Mouse (Mus musculus) MN1 (cell line): ENCODE results near the gene Mrpl22.
"Not testable (repeated sequence)": the region's sequence is repeated elsewhere in the genome, so short reads cannot be mapped to it uniquely, and the experiment has no call there.

Experiments used
- DNase-seq: peaks from one replicate; pipeline ENCODE4 v3.0.0-alpha.2; 2016; ENCODE audit warnings: low spot score

Gene Mrpl22

DNA sequence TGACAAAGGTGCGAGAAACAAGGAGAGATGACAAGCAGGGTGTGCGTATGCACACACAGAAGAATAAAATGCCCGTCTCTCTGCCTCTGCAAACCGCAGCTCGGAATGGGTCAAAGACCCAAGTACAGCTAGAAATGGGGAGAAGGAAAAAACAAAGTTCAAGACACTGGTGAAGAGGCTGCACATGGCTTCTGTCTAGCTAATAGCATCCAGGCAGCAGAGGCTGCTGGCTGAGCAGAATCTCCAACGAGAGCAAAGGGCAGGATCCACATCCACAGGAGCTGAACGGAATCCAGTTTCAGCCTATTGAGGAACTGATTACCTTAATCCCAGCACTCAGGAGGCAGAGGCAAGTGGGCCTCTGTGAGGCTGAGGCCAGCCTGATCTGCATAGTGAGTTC lies 9.3 kb downstream of the Mrpl22 start:
- DNase-seq, result no peak

DNA sequence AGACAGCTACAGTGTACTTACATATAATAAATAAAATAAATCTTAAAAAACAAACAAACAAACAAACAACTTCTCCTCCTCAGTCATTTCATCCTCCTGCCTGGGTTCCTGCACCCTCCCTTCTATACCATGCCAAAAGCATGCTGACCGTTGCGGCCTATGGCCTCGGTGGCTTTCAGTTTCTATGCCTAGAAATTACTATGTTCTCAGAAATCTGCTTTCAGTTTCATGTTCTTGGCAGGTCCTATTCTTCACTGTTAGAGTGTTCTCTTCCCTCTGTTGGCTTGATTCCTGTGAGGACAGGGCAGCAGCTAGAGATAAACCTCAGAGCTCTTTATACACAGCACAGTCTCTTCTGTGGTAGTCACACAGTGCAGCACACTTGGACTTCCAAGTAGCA lies 12.1 kb downstream of the Mrpl22 start:
- DNase-seq, result no peak

DNA sequence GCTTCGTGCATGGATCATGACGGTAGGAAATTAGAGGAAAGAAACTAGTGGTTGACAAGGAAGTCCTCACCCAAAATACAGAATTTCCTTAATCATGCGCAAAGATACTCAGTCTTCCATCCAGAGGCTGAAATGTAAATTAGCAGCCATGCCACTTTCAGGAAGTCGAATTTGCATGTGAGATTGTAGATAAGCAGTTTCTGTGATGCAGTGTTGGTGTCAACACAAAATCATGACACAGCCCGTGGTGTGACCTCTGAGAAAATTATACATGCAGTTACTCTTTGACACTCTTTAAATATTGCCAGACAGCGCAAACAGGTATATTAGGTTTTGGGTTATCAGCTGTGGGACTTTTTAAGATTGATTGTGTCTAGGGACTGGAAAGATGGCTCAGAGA lies 18.2 kb downstream of the Mrpl22 start:
- no peak for DNase-seq

- DNase-seq, result no peak
Observed at GRCm38 (mm10) chr11:58193326-58193725, 21.9 kb downstream of the Mrpl22 start.

DNA sequence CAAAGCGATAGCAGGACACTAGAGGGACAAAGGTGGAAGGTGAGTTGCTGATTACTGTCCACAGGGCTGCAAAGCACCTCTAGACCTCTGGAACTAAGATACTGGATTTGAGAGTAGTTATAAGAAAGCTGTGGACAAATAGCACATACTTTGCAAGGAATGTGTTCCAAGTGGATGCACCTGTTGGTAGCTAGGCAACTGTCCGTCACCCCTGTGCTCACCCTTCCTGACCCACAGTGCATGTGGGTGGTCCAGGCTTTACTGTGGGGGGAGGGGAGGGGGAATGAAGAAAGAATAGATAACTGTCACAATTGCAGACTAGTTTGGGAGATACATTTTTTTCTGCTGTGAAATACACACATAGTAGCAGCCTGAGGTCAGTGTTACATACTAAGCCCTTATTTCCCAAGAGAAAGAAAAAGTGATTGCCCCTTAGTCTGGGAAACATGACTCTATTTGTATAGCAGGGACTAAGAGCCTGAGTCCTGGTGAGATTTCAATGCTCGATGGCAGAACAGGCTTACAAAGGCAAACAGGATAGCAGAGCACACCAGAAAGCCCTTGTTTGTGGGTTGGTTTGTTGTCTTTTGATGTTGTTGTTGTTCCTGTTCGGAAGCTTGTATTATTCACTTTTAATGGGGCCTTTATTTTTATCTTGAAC lies 22.5 kb downstream of the Mrpl22 start:
- DNase-seq, result no peak

- DNase-seq, result no peak
Observed at GRCm38 (mm10) chr11:58198663-58199062, 27.2 kb downstream of the Mrpl22 start.

DNA sequence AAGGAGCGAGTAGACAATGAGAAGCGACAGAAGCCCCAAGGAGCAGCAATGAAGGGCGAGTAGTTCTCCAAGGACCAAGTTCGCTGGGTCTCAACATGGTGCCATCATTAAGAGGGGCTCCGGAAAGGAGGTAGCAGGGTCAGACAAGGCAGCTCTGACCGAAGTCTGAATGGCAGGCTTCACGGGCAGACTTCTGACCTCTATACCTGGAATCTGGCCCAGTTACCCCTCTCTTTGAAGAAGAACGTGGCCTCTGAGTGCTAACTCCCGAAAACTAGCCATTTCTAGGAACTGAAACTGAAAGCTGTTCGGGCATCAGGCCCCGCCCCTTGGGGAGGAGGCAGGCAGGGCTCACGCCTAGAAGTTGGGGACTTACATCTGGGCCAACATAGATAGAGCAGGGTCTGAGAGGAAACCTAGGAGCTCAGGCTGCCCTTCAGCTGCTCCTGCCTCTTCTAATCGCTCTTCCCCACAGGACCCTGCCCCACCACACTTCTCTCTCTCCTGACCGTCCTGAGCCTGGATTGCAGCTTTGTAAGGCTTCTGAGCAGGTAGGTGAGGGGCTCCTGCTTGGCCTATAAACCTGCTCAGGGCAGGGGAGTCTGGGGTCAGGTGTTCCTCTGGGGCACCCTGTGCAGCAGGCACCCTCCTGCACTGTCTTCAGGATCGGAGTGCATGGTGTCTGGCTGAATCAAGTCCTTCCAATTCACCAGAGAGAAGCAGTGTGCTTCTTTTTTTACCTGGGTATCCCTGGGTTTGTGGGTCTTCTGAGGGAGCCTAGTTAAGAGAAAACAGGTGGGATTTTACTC lies 28.0 kb downstream of the Mrpl22 start, which contains the start of the genes Igtp and Irgm2:
Gene Igtp, plus strand, starts transcription at position 328 of the 809 bp plus-strand sequence.
Gene Irgm2, plus strand, starts transcription at position 390 of the 809 bp plus-strand sequence.
- peak; percentile 59 for DNase-seq

DNA sequence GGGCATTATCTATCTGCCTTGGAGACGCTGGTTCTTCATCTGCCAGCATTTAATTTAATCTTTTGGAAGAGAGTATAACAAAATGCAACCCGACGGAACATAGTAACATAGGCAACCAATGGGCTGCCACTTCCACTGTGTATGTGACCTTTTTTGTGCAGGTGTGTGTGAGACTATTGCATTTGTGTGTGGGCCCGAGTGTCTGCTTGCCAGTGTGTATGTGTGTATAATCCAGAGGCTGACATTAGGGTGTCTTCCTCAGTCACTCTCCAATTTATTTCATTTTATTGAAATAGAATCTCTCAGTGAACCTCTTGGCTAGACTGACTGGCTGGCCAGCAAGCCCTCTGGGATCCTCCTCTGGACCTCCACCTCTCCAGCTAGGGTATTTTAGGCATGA lies 28.8 kb downstream of the Mrpl22 start:
- no peak for DNase-seq

- DNase-seq, result no peak
Observed at GRCm38 (mm10) chr11:58201052-58201451, 29.6 kb downstream of the Mrpl22 start.

DNA sequence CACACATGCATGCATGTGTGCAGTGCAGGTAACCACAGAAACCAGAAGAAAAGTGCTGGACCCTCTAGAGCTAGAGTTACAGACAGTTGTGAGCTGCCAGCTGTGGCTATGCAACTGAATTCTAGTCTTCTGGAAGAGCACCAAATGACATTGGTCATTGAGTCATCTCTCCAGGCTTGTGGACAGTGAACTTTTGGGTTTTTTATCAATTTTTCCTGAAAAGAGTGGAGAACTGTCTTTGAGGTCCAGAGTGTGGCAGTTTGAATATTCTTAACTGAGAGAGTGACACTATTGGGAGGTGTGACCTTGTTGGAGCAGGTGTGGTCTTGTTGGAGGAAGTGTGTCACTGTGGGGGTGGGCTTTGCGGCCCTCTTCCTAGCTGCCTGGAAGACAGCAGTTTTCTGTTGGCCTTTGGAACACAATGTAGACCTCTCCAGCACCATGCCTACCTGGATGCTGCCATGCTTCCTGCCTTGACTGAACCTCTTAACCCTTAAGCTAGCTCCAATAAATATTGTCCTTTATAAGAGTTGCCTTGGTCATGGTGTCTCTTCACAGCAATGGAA lies 38.9 kb downstream of the Mrpl22 start:
- no peak for DNase-seq

- DNase-seq, result no peak
Observed at GRCm38 (mm10) chr11:58211062-58211681, 39.7 kb downstream of the Mrpl22 start.

DNA sequence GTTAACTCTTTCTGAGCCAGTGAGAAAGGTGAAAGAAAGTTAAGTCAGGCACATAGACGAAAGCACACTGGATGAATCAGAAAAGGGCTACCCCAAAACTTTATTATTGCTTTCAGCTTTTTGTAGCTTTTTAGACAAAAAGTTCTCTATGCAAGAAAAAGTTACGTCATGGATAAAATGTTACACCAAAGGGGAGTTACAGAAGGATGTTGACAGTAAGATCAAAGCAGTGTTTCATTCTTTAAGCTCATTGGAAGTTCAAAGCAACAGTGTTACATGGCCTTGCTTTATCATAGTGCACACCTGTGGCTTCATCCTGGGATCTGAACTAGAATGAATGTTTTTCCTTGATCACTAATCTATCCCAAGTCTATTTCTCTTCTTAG lies 40.2 kb downstream of the Mrpl22 start:
- DNase-seq, result no peak

DNA sequence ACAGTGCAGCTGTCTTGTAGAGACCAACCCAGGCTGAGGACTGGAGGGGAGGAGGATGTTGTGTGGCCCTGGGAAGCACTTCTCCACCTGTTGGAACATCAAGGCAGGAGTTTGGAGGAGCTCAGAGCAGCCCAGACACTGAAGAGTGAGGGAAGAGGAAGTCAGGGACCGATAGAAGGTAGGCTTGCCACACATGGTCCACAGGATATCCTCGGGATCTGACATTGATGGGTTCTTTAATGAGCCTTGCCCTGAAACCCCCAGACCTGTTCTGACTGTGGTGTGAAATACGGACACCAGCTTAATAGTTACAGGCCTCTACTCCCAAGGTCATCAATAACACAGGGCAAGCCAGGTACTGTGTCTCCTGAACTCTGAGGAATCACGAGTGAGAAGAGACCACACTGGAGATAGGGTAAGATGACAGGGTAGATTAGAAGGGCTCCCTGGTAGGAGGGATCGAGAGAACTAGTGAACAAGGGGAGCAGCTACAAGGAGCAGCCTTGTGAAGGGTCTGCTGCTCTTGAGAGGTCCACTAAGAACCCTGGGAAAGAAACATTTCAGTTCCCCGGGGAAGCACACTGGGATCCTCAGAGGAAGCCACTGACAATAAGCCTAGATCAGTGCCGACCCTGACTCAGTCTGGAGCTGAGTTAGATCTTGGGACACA lies 42.3 kb downstream of the Mrpl22 start:
- DNase-seq, result no peak

GRCm38 (mm10) chr11:58214391-58215048 lies 43.1 kb downstream of the Mrpl22 start:
- peak; percentile 89 for DNase-seq

GRCm38 (mm10) chr11:58215049-58215430 lies 43.6 kb downstream of the Mrpl22 start:
- not testable (repeated sequence) for DNase-seq

DNA sequence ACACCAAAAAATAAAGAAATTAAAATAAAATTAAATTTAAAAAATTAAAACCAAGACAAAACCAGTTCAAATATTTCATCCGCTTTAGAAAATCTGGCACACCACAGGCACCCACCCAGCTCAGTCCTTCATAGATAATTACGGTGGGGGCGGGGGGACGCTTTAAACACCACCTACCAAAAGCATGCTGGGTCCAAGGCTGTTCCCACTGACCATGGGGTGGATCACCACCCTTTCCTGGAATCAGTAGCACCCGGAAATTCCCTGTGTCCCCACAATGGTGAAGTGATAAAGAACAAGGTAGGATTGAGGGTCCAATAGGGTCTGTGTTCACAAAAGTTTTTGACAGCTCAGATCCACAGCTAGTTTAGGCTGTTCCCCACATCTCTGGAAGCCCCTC lies 44.4 kb downstream of the Mrpl22 start:
- no peak for DNase-seq

GRCm38 (mm10) chr11:58216823-58217222 lies 45.4 kb downstream of the Mrpl22 start:
- DNase-seq, result peak; percentile 61

DNA sequence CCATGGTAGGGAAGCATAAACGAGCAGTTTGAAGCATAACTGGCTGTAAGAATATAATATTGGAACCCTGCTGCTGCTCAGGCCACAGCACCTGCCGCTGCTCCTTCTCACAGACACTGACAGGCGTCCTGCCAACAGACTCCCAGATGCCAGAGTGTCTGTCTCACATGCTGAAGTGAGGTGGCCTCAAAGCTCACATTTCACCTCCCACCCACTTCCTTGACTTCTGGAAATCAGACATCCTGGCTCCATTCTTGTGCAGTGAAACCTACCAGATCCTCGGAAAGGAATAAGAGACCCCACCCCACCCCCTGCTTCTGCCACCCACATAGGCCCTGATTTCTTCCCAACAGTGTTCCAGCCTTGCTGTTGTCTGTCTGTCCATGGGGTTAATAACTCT lies 52.3 kb downstream of the Mrpl22 start:
- no peak for DNase-seq

DNA sequence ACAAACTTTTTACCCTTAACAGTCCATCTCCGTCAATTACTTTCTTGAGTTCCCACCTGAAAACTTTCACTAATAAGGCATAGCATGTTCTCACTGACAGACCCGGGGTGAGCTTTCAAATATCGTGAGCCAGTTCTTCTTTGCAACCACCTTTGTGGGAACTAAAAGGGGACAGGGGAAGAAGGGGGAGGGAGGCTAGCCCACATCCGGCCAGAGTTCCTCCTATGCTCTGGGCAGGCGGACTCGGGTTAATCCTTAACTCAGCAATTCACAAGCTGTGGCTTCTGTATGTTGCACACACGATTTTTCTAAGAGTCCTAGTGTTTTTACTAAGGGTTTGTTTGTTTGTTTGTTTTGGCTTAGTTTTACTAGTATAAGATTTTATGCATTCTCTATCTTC lies 52.9 kb downstream of the Mrpl22 start:
- DNase-seq, result no peak

DNA sequence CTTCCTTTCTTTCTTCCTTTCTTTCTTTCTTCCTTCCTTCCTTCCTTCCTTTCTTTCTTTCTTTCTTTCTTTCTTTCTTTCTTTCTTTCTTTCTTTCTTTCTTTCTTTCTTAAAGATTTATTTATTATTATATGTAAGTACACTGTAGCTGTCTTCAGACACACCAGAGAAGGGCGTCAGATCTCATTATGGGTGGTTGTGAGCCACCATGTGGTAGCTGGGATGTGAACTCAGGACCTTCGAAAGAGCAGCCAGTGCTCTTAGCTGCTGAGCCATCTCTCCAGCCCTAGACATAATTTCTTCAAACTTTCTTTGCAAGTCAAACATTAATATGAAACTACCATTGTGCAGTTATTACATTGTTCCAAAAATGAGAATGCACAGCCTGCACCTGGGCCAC lies 53.4 kb downstream of the Mrpl22 start:
- DNase-seq, result not testable (repeated sequence)

- DNase-seq, result peak; percentile 80
Observed at GRCm38 (mm10) chr11:58225655-58226054, 54.2 kb downstream of the Mrpl22 start.

GRCm38 (mm10) chr11:58226425-58226824 lies 55.0 kb downstream of the Mrpl22 start:
- DNase-seq, result no peak
